Mouse (Mus musculus) B cell, adult (primary cell): ENCODE results near the gene Herc3. TPM values are rescaled to one million over a fixed set of nuclear protein-coding genes. Genes with fewer than 3 reads are reported as not detected.

Source experiments
- total RNA-seq: library from RNA; stranded (reverse); gene quantifications from 4 replicates; pipeline ENCODE4 v1.2.4, GENCODE M21; 2023; ENCODE audit not compliant: inconsistent age

Herc3 gene
- total RNA-seq, result 96.2 to 102 TPM (median 98.5 TPM) in 4 replicates

DNA sequence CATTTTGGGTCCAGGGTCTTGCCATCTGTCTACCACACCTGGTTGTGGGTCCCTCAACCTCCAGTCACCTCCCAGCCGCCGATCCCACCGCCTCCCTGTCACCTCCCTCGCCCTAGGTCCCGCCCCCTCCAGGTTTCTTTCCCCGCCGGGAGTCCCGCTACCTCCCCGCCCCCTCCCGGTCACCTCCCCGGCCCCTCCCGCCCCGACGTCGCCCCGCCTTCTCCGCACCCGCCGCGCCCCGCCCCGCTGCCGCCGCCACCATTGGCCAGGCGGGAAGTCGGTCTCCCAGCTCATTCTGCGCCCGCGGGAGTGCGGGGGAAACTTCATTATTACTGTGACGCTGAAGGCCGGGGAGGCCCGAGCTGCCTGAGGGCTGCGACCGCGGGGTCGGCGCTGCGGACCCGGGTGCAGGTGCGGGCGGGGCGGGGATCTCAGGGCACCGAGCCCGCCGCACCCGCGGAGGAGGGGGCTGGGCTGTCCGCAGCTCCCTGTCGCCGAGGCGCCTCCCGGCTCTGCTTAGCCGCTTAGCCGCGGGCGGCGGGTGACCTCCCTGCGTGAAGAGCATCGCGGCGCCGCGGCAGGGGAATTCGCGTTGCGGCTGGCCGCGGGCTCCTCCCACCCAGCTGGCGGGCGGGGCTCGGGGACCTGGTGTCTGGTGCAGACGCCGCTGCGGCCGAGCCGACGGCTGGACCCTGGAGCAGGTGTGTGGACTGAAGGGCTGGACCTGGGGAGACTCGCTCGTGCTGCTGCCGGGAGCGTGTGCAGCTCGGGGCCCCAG lies at the start of gene Herc3:
TSS of gene Herc3 (plus strand) at position 234 of the 778 bp plus-strand sequence.

DNA sequence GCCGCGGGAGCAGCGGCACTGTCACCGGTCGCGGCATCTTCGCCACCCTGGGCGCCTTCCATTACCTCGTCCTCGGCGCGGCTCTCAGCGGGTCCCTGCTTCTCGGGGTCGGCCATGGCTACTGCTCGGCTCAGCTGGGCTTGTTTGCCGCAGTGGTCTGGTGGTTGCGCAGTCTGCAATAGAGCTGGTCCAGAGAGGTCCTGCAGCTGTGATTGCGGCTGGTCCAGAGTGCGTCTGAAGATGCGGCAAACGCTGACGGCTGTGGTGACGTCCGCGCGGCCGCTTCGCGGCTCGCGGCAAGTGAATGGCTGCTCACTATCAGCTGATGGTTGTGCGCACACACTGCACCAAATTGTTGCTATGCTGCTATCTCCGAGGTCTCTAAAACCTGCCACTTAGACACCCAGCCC lies 75.6 kb downstream of the Herc3 start, which contains the start of gene Nap1l5:
TSS of gene Nap1l5 (minus strand) at position 225 of the 410 bp plus-strand sequence.

Other genes starting within 250 kb of the Herc3 start
- 0.69 to 1.3 TPM (median 1.2 TPM) in 3 of 4 replicates, not detected in the other for gene Abcg2, start 246.9 kb upstream of the Herc3 start, total RNA-seq
- 0.30 TPM in 1 of 4 replicates, not detected in the others for gene Nap1l5, start 75.6 kb downstream of the Herc3 start, total RNA-seq
- 0.21 to 0.45 TPM (median 0.26 TPM) in 3 of 4 replicates, not detected in the other for gene Fam13a, start 193.1 kb downstream of the Herc3 start, total RNA-seq